Comparison of ENCODE assay signal across 9 mouse cellular contexts in genomic region chr4:88867366-88867925, GRCm38 (mm10). TPM values are rescaled to one million over a fixed set of nuclear protein-coding genes. Genes with fewer than 3 reads are reported as not detected.
DNase-seq lines count a peak whose midpoint lies in the region; ATAC-seq and TF ChIP-seq lines count a peak whose summit lies in the region.
"Had no signal": no experiment of that assay in that cellular context is flagged by ENCODE, and none has a peak within 500 bp of the region (broad histone marks: within the 10 kb centered on the region; RNA-seq: fewer than 3 reads in every experiment).

No protein-coding gene starts in this region.

- peak overlapping the region; percentile 82 for H3K9ac ChIP-seq in heart, embryonic 13.5 days
- H3K9ac ChIP-seq in kidney, postnatal 0 days (ENCODE audit: low read depth, low read length): peak overlapping the region; percentile 58; the same call in 1 of the 2 replicates
- peak overlapping the region; percentile 74 for H3K9ac ChIP-seq in liver, embryonic 13.5 days
- no peak overlapping the region for H3K9ac ChIP-seq in stomach, embryonic 14.5 days (replicated peaks; ENCODE audit: low read depth, low read length)

- peaks cover 44% of the 10 kb centered on the region for H3K27me3 ChIP-seq in heart, embryonic 13.5 days (replicated peaks)
- peaks cover 4% of the 10 kb centered on the region; the same call in 1 of the 2 replicates for H3K27me3 ChIP-seq in kidney, postnatal 0 days (ENCODE audit: insufficient read depth, low read length)
- H3K27me3 ChIP-seq in liver, embryonic 13.5 days: peaks cover 13% of the 10 kb centered on the region
- H3K27me3 ChIP-seq in stomach, embryonic 14.5 days (ENCODE audit: control insufficient read depth, insufficient read depth, low read length): no peaks in the 10 kb centered on the region

- peak overlapping the region; percentile 97 for H3K4me2 ChIP-seq in heart, embryonic 13.5 days
- H3K4me2 ChIP-seq in kidney, postnatal 0 days (ENCODE audit: low read length): peak overlapping the region; percentile 88
- peak overlapping the region; percentile 90 for H3K4me2 ChIP-seq in liver, embryonic 13.5 days
- H3K4me2 ChIP-seq in stomach, embryonic 14.5 days (replicated peaks; ENCODE audit: low read depth, low read length): peak overlapping the region; percentile 69

- H3K4me1 ChIP-seq in brown adipose tissue, adult 24 weeks (ENCODE audit: control insufficient read depth, insufficient read depth, insufficient read length, low read length): no peaks in the 10 kb centered on the region
- peaks cover 8% of the 10 kb centered on the region for H3K4me1 ChIP-seq in heart, embryonic 13.5 days
- H3K4me1 ChIP-seq in kidney, postnatal 0 days (replicated peaks; ENCODE audit: insufficient read depth, low read length): no peaks in the 10 kb centered on the region
- H3K4me1 ChIP-seq in liver, embryonic 13.5 days (replicated peaks): peaks cover 19% of the 10 kb centered on the region
- no peaks in the 10 kb centered on the region for H3K4me1 ChIP-seq in stomach, embryonic 14.5 days (ENCODE audit: control insufficient read depth, insufficient read depth, low read length)

- H3K27ac ChIP-seq in brown adipose tissue, adult 24 weeks (replicated peaks; ENCODE audit: low read depth, low read length): no peak overlapping the region
- H3K27ac ChIP-seq in heart, embryonic 13.5 days (replicated peaks): peak overlapping the region; percentile 54
- H3K27ac ChIP-seq in kidney, postnatal 0 days: no peak overlapping the region
- no peak overlapping the region for H3K27ac ChIP-seq in liver, embryonic 13.5 days
- no peak overlapping the region for H3K27ac ChIP-seq in stomach, embryonic 14.5 days (ENCODE audit: low read length)

- ATAC-seq in CD4-positive, CD25-positive, alpha-beta regulatory T cell, adult 4 months: peak; percentile 60
- peak; percentile 87 for ATAC-seq in erythroid progenitor cell, adult 5-6 weeks (replicated peaks; ENCODE audit: low FRiP score, poor library complexity, severe bottlenecking)
- ATAC-seq in heart, embryonic 13.5 days (ENCODE audit: extremely low read depth, insufficient number of reproducible peaks, low FRiP score, low TSS enrichment): no peak
- peak; percentile 66 for ATAC-seq in kidney, postnatal 0 days (replicated peaks; ENCODE audit: low FRiP score, low read depth)
- peak; percentile 51; the same call in 1 of the 2 replicates for ATAC-seq in liver, embryonic 13.5 days (ENCODE audit: low read depth)
- ATAC-seq in stomach, embryonic 14.5 days (ENCODE audit: insufficient number of reproducible peaks, insufficient read depth, low FRiP score, low read depth): peak; percentile 57; the same call in 1 of the 2 replicates

- H3K4me3 ChIP-seq in brown adipose tissue, adult 24 weeks (ENCODE audit: insufficient read depth, low read depth, low read length): peak overlapping the region; percentile 70; the same call in 1 of the 2 replicates
- H3K4me3 ChIP-seq in heart, embryonic 13.5 days: peak overlapping the region; percentile 69
- peak overlapping the region; percentile 55; the same call in 1 of the 2 replicates for H3K4me3 ChIP-seq in kidney, postnatal 0 days (replicated peaks; ENCODE audit: low read depth, low read length)
- H3K4me3 ChIP-seq in liver, embryonic 13.5 days (replicated peaks): peak overlapping the region; percentile 69
- peak overlapping the region; percentile 48 for H3K4me3 ChIP-seq in stomach, embryonic 14.5 days (ENCODE audit: low read depth, low read length)

- TF ChIP-seq CTCF in kidney, postnatal 0 days (IDR thresholded peaks at IDR 0.05; ENCODE audit: low read depth): peak; percentile 91

- DNase-seq in kidney, postnatal 0 days (ENCODE audit: low spot score): peak; percentile 85
- DNase-seq in liver, embryonic 13.5 days: peak; percentile 61
- DNase-seq in natural killer cell, adult 2 months (ENCODE audit: low spot score in 2 of 2): peak; percentile 71 to 80

- H3K9me3 ChIP-seq in heart, embryonic 13.5 days: no peaks in the 10 kb centered on the region
- no peaks in the 10 kb centered on the region for H3K9me3 ChIP-seq in kidney, postnatal 0 days (replicated peaks; ENCODE audit: low read length)
- H3K9me3 ChIP-seq in liver, embryonic 13.5 days (replicated peaks): no peaks in the 10 kb centered on the region
- no peaks in the 10 kb centered on the region for H3K9me3 ChIP-seq in stomach, embryonic 14.5 days (ENCODE audit: control insufficient read depth, low read depth, low read length)

- H3K36me3 ChIP-seq in heart, embryonic 13.5 days: no peaks in the 10 kb centered on the region
- no peaks in the 10 kb centered on the region for H3K36me3 ChIP-seq in kidney, postnatal 0 days (ENCODE audit: insufficient read depth, low read length)
- H3K36me3 ChIP-seq in liver, embryonic 13.5 days: no peaks in the 10 kb centered on the region
- H3K36me3 ChIP-seq in stomach, embryonic 14.5 days (ENCODE audit: control insufficient read depth, insufficient read depth, low read length): no peaks in the 10 kb centered on the region

- under 1% methylated on average over 8 of the region's 8 CpGs for WGBS in heart, embryonic 13.5 days
- WGBS in kidney, postnatal 0 days: 5% methylated on average over 8 of the region's 8 CpGs
- WGBS in liver, embryonic 13.5 days (ENCODE audit: insufficient replicate concordance): under 1% methylated on average over 8 of the region's 8 CpGs
- WGBS in stomach, embryonic 14.5 days: under 1% methylated on average over 8 of the region's 8 CpGs

RNA-seq across cellular contexts. Expression of gene Ifne, which starts 12.6 kb away (rescaled TPM):
- not detected for polyA plus RNA-seq in CD4-positive, CD25-positive, alpha-beta regulatory T cell, adult 4 months (2017; shearing (Covaris generic))
- polyA plus RNA-seq in brown adipose tissue, adult 24 weeks (2012; ENCODE audit: insufficient read depth, insufficient read length, missing spikeins): not detected in 2 replicates
- total RNA-seq in erythroid progenitor cell, adult 5-6 weeks (2015; ENCODE audit: low replicate concordance): not detected in 2 replicates
- total RNA-seq in erythroid progenitor cell, adult 5-6 weeks (2017; ENCODE audit: low replicate concordance): not detected in 2 replicates
- polyA plus RNA-seq in heart, embryonic 13.5 days (2015; fragmentation: Nextera tagmentation; extraction: Ambion mirVana): not detected in 2 replicates
- not detected in 2 replicates for polyA plus RNA-seq in kidney, postnatal 0 days (2015; fragmentation: Nextera tagmentation; extraction: Ambion mirVana)
- not detected in 2 replicates for polyA plus RNA-seq in liver, embryonic 13.5 days (2015; fragmentation: Nextera tagmentation; extraction: Ambion mirVana)
- polyA plus RNA-seq in stomach, embryonic 14.5 days (2014; fragmentation: Nextera tagmentation; extraction: Ambion mirVana): not detected in 2 replicates
- polyA plus RNA-seq: large intestine, adult 2 months had no signal

RNA-seq across cellular contexts. Expression of gene Ifna1, which starts 17.6 kb away (rescaled TPM):
- polyA plus RNA-seq in CD4-positive, CD25-positive, alpha-beta regulatory T cell, adult 4 months (2017; shearing (Covaris generic)): not detected
- polyA plus RNA-seq in brown adipose tissue, adult 24 weeks (2012; ENCODE audit: insufficient read depth, insufficient read length, missing spikeins): not detected in 2 replicates
- not detected in 2 replicates for total RNA-seq in erythroid progenitor cell, adult 5-6 weeks (2015; ENCODE audit: low replicate concordance)
- total RNA-seq in erythroid progenitor cell, adult 5-6 weeks (2017; ENCODE audit: low replicate concordance): not detected in 2 replicates
- not detected in 2 replicates for polyA plus RNA-seq in heart, embryonic 13.5 days (2015; fragmentation: Nextera tagmentation; extraction: Ambion mirVana)
- polyA plus RNA-seq in kidney, postnatal 0 days (2015; fragmentation: Nextera tagmentation; extraction: Ambion mirVana): not detected in 2 replicates
- polyA plus RNA-seq in liver, embryonic 13.5 days (2015; fragmentation: Nextera tagmentation; extraction: Ambion mirVana): not detected in 2 replicates
- not detected in 2 replicates for polyA plus RNA-seq in stomach, embryonic 14.5 days (2014; fragmentation: Nextera tagmentation; extraction: Ambion mirVana)
- polyA plus RNA-seq: large intestine, adult 2 months had no signal

RNA-seq across cellular contexts. Expression of gene Ifna4, which starts 25.8 kb away (rescaled TPM):
- polyA plus RNA-seq in CD4-positive, CD25-positive, alpha-beta regulatory T cell, adult 4 months (2017; shearing (Covaris generic)): not detected
- not detected in 2 replicates for polyA plus RNA-seq in brown adipose tissue, adult 24 weeks (2012; ENCODE audit: insufficient read depth, insufficient read length, missing spikeins)
- not detected in 2 replicates for total RNA-seq in erythroid progenitor cell, adult 5-6 weeks (2015; ENCODE audit: low replicate concordance)
- not detected in 2 replicates for total RNA-seq in erythroid progenitor cell, adult 5-6 weeks (2017; ENCODE audit: low replicate concordance)
- polyA plus RNA-seq in heart, embryonic 13.5 days (2015; fragmentation: Nextera tagmentation; extraction: Ambion mirVana): not detected in 2 replicates
- polyA plus RNA-seq in kidney, postnatal 0 days (2015; fragmentation: Nextera tagmentation; extraction: Ambion mirVana): not detected in 2 replicates
- polyA plus RNA-seq in liver, embryonic 13.5 days (2015; fragmentation: Nextera tagmentation; extraction: Ambion mirVana): not detected in 2 replicates
- polyA plus RNA-seq in stomach, embryonic 14.5 days (2014; fragmentation: Nextera tagmentation; extraction: Ambion mirVana): not detected in 2 replicates
- polyA plus RNA-seq: large intestine, adult 2 months had no signal

RNA-seq across cellular contexts. Expression of gene Ifna5, which starts 32.1 kb away (rescaled TPM):
- polyA plus RNA-seq in CD4-positive, CD25-positive, alpha-beta regulatory T cell, adult 4 months (2017; shearing (Covaris generic)): not detected
- not detected in 2 replicates for polyA plus RNA-seq in brown adipose tissue, adult 24 weeks (2012; ENCODE audit: insufficient read depth, insufficient read length, missing spikeins)
- total RNA-seq in erythroid progenitor cell, adult 5-6 weeks (2015; ENCODE audit: low replicate concordance): not detected in 2 replicates
- total RNA-seq in erythroid progenitor cell, adult 5-6 weeks (2017; ENCODE audit: low replicate concordance): not detected in 2 replicates
- not detected in 2 replicates for polyA plus RNA-seq in heart, embryonic 13.5 days (2015; fragmentation: Nextera tagmentation; extraction: Ambion mirVana)
- polyA plus RNA-seq in kidney, postnatal 0 days (2015; fragmentation: Nextera tagmentation; extraction: Ambion mirVana): not detected in 2 replicates
- polyA plus RNA-seq in liver, embryonic 13.5 days (2015; fragmentation: Nextera tagmentation; extraction: Ambion mirVana): not detected in 2 replicates
- not detected in 2 replicates for polyA plus RNA-seq in stomach, embryonic 14.5 days (2014; fragmentation: Nextera tagmentation; extraction: Ambion mirVana)
- polyA plus RNA-seq: large intestine, adult 2 months had no signal

RNA-seq across cellular contexts. Expression of gene Ifna6, which starts 40.2 kb away (rescaled TPM):
- polyA plus RNA-seq in CD4-positive, CD25-positive, alpha-beta regulatory T cell, adult 4 months (2017; shearing (Covaris generic)): not detected
- polyA plus RNA-seq in brown adipose tissue, adult 24 weeks (2012; ENCODE audit: insufficient read depth, insufficient read length, missing spikeins): not detected in 2 replicates
- not detected in 2 replicates for total RNA-seq in erythroid progenitor cell, adult 5-6 weeks (2015; ENCODE audit: low replicate concordance)
- not detected in 2 replicates for total RNA-seq in erythroid progenitor cell, adult 5-6 weeks (2017; ENCODE audit: low replicate concordance)
- polyA plus RNA-seq in heart, embryonic 13.5 days (2015; fragmentation: Nextera tagmentation; extraction: Ambion mirVana): not detected in 2 replicates
- polyA plus RNA-seq in kidney, postnatal 0 days (2015; fragmentation: Nextera tagmentation; extraction: Ambion mirVana): not detected in 2 replicates
- polyA plus RNA-seq in liver, embryonic 13.5 days (2015; fragmentation: Nextera tagmentation; extraction: Ambion mirVana): not detected in 2 replicates
- not detected in 2 replicates for polyA plus RNA-seq in stomach, embryonic 14.5 days (2014; fragmentation: Nextera tagmentation; extraction: Ambion mirVana)
- polyA plus RNA-seq: large intestine, adult 2 months had no signal
